Mouse (Mus musculus) forebrain, postnatal 0 days (tissue): ENCODE data around the gene Sdhb. TPM values are rescaled to one million over a fixed set of nuclear protein-coding genes. Genes with fewer than 3 reads are reported as not detected.
A peak's percentile ranks its signal among the peaks of the same experiment; 100 is the strongest.

Experiments used
- ATAC-seq: fragments of 200-750 bp; cut with Nextera tagmentation; 2 replicates; pipeline ENCODE4 v1.8.0; 2017; ENCODE audit warnings: mild to moderate bottlenecking, moderate library complexity
- DNase-seq: peaks from one replicate; pipeline ENCODE4 v3.0.0-alpha.2; 2015
- H3K27ac ChIP-seq: fragments of 300-500 bp; sonication (generic); 2 replicates; pipeline ENCODE4 v1.5.1; 2014; ENCODE audit warnings: low read depth, mild to moderate bottlenecking, antibody characterized with exemption, low read length, moderate library complexity, mixed read lengths
- H3K27me3 ChIP-seq: fragments of 300-500 bp; sonication (generic); 2 replicates; pipeline ENCODE4 v1.6.1; 2014; ENCODE audit warnings: mild to moderate bottlenecking, low read length, mixed read lengths; ENCODE audit not compliant: insufficient read depth
- H3K36me3 ChIP-seq: fragments of 300-500 bp; sonication (generic); 2 replicates; pipeline ENCODE4 v1.6.1; 2014; ENCODE audit warnings: mild to moderate bottlenecking, moderate library complexity; ENCODE audit not compliant: insufficient read depth
- H3K4me1 ChIP-seq: fragments of 300-500 bp; sonication (generic); 2 replicates; pipeline ENCODE4 v1.6.1; 2014; ENCODE audit warnings: antibody characterized with exemption; ENCODE audit not compliant: insufficient read depth
- H3K4me2 ChIP-seq: fragments of 300-500 bp; sonication (generic); 2 replicates; pipeline ENCODE4 v1.6.1; 2014; ENCODE audit warnings: low read depth, mild to moderate bottlenecking, moderate library complexity
- H3K4me3 ChIP-seq: fragments of 300-500 bp; sonication (generic); 2 replicates; pipeline ENCODE4 v1.5.1; 2014; ENCODE audit warnings: low read depth, low read length, mixed read lengths
- H3K9ac ChIP-seq: fragments of 300-500 bp; sonication (generic); 2 replicates; pipeline ENCODE4 v1.6.1; 2014; ENCODE audit warnings: mild to moderate bottlenecking
- H3K9me3 ChIP-seq: fragments of 300-500 bp; sonication (generic); 2 replicates; pipeline ENCODE4 v1.6.1; 2016; ENCODE audit warnings: low read length
- CTCF ChIP-seq: sonication (generic); IDR thresholded peaks from 2 replicates; pipeline ENCODE4 v1.5.1; 2016; ENCODE audit warnings: antibody characterized with exemption, control low read depth, low read depth
- WGBS: fragments of 180-500 bp; shearing (Covaris S2); extraction: QIAGEN DNeasy Blood & Tissue Kit; methylation state at CpG from one replicate; pipeline ENCODE4 v1.1.7; 2014; 5-methylcytosine and 5-hydroxymethylcytosine counted together
- polyA plus RNA-seq: library from polyadenylated mRNA; unstranded; fragments of >200 nt; fragmentation: Nextera tagmentation; extraction: Ambion mirVana; gene quantifications from 2 replicates; pipeline ENCODE4 v1.2.1, GENCODE M21; 2015
- total RNA-seq: library from RNA; depleted of rRNA; stranded (reverse); fragments of >200 nt; gene quantifications from 2 replicates; pipeline ENCODE4 v1.2.3, GENCODE M21; 2014

Gene Sdhb
- total and polyA plus RNA-seq, 2 experiments from 2014 or later = 254 to 564 TPM

DNA sequence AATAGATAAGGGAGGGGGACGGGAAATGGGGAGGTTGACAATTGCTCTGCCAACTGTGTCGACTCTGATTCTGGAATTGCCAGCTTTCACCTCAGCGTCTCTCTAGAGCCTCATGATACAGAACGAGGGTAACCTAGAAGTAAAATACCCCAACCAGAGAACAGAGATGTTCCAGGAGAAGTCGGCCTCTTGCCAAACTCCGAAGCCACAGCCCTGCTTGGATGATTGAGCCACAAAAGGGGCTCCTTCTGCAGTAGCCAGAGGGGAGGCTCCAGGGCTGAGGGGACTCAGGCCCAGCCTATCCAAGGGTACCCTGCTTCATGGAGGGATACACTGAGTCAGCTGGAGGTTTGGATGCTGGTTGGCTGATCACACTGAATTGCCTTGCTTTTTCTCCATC is 2.7 kb upstream of the Sdhb start:
- ATAC-seq (no peak), DNase-seq (no peak)
- WGBS = 57% methylated on average over 6 of the region's 6 CpGs
- H3K4me1 ChIP-seq = peaks cover 14% of the 10 kb centered on the region
- no peaks in the 10 kb centered on the region for H3K36me3 ChIP-seq
- H3K27me3 ChIP-seq = no peaks in the 10 kb centered on the region
- H3K27ac ChIP-seq = no peak overlapping the region
- TF ChIP-seq CTCF = no peak
- H3K4me3 ChIP-seq = no peak overlapping the region
- no peaks in the 10 kb centered on the region for H3K9me3 ChIP-seq
- no peak overlapping the region for H3K4me2 ChIP-seq
- no peak overlapping the region for H3K9ac ChIP-seq

DNA sequence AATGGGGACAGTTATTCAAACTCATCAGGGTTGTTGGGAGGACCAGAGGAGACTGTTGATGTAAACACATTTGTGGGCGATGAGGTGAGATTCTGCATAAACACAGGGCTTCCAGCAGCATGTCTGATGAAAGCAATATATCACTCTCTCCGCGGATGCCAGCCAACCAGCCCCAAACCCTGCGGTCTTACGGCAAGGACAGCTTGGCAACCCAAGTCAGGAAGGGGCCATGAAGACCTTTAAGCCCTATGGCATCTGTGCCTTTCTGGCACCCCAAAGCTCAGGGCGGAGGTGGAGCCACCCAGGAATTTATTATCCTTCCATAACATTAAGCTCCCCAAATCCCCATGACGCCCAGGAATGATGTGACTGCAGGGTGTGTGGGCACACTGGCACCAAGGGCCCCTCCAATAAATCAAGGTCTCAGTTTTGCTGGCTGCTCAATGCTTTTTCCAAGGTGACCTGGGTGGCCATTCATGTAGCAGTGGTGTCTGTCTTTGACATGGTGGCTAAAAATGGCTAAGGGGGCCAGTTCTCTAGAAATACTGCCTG is 1.8 kb upstream of the Sdhb start:
- Histone ChIP-seq H3K27ac (no peak overlapping the region), H3K4me1 (peaks cover 14% of the 10 kb centered on the region), H3K27me3 (no peaks in the 10 kb centered on the region), H3K4me3 (no peak overlapping the region), H3K36me3 (no peaks in the 10 kb centered on the region), H3K9me3 (no peaks in the 10 kb centered on the region), H3K9ac (no peak overlapping the region), H3K4me2 (no peak overlapping the region)
- TF ChIP-seq CTCF = no peak
- 91% methylated on average over 7 of the region's 7 CpGs for WGBS
- no peak for ATAC-seq
- no peak for DNase-seq

DNA sequence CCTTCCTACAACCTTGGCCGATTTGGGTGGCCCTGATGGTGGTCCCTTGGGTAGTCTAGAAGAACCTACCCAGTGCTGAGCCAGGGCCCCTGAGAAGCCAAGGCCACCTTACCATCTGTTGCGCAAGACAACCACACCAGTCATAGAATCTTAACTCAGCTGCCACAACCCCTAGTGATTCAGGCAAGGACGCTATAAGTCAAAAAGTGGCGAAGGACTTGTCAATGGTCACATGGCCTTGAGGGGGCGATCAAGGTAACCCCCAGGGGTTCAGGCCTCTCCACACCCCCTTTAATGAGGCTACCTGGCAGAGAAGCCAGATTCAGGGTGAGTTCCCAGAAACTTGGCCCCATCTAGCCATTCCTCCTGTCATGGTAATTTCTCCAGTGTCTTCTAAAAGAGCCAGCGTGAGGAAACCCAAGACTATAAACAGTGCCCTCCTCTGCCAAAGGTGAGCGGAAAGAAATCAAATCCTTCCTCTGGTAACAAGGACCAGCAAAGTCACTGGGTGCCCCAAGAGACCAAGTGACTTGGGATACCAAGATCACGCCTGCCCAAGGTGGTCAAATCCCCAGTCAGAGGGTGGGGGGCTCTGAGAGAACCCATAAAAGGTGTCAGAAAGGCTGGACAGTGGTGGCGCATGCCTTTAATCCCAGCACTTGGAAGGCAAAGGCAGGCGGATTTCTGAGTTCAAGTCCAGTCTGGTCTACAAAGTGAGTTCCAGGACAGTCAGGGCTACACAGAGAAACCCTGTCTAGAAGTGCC is 1.1 kb upstream of the Sdhb start:
- H3K9ac ChIP-seq = no peak overlapping the region
- no peak overlapping the region for H3K4me2 ChIP-seq
- no peaks in the 10 kb centered on the region for H3K27me3 ChIP-seq
- H3K4me1 ChIP-seq = peaks cover 14% of the 10 kb centered on the region
- no peaks in the 10 kb centered on the region for H3K9me3 ChIP-seq
- no peak overlapping the region for H3K27ac ChIP-seq
- ATAC-seq (no peak), DNase-seq (no peak)
- WGBS = 83% methylated on average over 10 of the region's 10 CpGs
- H3K36me3 ChIP-seq = no peaks in the 10 kb centered on the region
- no peak; the same call in 1 of the 2 replicates for TF ChIP-seq CTCF
- no peak overlapping the region for H3K4me3 ChIP-seq

DNA sequence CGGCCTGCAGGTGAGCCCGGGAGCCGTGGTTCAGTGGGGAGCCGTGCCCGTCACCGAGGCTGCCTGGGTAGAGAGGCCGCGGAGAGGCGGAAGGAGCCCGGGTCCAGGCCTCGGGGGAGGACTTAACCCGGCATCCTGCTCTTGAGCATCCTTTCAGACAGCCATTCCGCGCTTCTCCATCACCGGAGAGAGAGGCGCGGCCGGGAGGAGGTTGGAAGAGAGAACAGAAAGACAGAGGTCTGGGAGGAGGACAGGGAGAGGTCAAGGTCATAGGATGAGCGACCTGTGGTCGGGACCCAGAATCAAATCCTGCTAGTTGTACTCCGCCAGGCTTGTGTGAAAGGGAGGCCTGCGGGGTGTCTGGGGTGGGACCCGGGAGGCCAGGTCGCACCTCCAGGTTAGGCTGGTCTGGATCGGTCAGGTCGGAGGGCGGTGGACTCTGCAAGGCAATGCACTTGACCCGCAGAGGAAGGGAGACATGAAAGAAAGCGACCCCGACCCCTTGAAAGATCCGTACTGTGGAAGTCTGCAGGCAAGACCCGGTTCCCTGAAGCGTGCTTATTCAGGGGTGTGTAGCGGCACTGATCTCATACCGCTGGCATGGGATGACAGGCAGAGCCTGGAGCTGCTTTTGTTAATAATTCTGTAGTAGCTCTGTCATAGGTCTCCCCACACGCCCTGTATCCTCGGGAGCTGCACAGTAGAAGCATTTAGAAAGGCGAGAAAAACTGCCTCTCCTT is 634 bp downstream of the Sdhb start:
- Histone ChIP-seq H3K4me1 (peaks cover 14% of the 10 kb centered on the region), H3K9ac (peak overlapping the region; percentile 94), H3K4me2 (peak overlapping the region; percentile 81), H3K4me3 (peak overlapping the region; percentile 86), H3K27ac (peak overlapping the region; percentile 83), H3K36me3 (peaks cover 6% of the 10 kb centered on the region), H3K27me3 (no peaks in the 10 kb centered on the region), H3K9me3 (no peaks in the 10 kb centered on the region)
- ATAC-seq (peak; percentile 32), DNase-seq (peak; percentile 52)
- no peak for TF ChIP-seq CTCF
- WGBS = under 1% methylated on average over 38 of the region's 38 CpGs

DNA sequence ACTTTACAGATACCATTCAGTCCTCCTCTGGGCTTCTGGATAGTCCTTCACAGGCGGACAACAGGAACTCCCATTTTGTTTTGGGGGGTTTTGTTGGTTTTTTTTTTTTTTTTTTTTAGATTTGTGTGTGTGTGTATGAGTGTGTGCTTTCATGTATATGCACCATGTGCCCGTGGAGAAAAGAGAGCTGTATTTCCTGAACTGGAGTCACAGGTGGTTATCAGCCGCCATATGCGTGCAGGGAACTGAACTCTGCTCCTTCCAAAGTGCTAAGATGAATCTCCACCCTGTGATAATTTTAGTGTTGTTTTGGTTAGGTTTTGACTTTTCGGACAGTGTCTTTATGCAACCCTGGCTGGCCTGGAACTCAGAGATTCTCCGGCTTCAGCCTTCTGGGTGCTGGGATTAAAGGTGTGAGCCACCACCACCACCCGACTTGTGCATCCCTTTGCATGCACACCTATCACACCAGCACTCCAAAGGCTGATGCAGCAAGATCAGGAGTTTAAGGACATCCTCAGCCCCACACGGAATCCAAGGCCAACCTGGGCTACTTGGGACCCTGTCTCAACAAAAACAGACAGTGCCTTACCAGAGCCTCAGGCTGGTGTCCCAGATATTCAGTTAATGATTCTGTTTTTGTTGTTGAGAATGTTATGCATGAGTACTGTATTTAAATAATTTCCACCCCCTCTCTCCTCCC is 1.4 kb downstream of the Sdhb start:
- peaks cover 14% of the 10 kb centered on the region for H3K4me1 ChIP-seq
- DNase-seq = no peak
- peak overlapping the region; percentile 81 for H3K4me2 ChIP-seq
- no peaks in the 10 kb centered on the region for H3K9me3 ChIP-seq
- peaks cover 12% of the 10 kb centered on the region for H3K36me3 ChIP-seq
- no peaks in the 10 kb centered on the region for H3K27me3 ChIP-seq
- peak overlapping the region; percentile 86 for H3K4me3 ChIP-seq
- 77% methylated on average over 8 of the region's 8 CpGs for WGBS
- peak overlapping the region; percentile 94 for H3K9ac ChIP-seq
- H3K27ac ChIP-seq = peak overlapping the region; percentile 83
- ATAC-seq = no peak
- no peak for TF ChIP-seq CTCF

DNA sequence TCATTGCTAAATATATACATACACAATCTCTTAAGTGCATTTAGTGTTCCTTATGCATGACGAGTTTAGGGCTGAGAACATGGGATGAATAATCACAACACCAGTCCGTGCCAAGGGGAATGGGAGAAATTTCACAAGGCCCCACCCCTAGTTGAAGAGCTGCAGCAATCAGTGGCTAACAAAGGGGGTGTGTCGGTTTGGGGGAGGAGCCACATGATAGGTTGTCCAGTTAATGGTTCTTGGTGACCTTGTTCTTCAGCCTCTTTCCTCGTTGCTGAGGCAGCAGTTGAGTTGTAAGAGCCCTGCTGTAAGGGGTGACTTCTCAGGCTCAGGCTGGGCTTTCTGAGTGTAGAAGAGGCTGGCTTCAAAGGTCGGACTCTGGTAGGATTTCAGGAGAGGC is 1.9 kb downstream of the Sdhb start:
- Histone ChIP-seq H3K27me3 (no peaks in the 10 kb centered on the region), H3K9ac (no peak overlapping the region; the same call in 1 of the 2 replicates), H3K4me1 (peaks cover 14% of the 10 kb centered on the region), H3K36me3 (peaks cover 17% of the 10 kb centered on the region), H3K4me3 (no peak overlapping the region), H3K9me3 (no peaks in the 10 kb centered on the region), H3K27ac (no peak overlapping the region), H3K4me2 (peak overlapping the region; percentile 81; the same call in 1 of the 2 replicates)
- ATAC-seq (no peak), DNase-seq (no peak)
- TF ChIP-seq CTCF = no peak
- WGBS = 38% methylated on average over 5 of the region's 5 CpGs
